ENCODE assay signal across 10 mouse cellular contexts in genomic region chr3:34231593-34232328, GRCm38 (mm10).
DNase-seq lines count a peak whose midpoint lies in the region; ATAC-seq lines count a peak whose summit lies in the region.
"Had no signal": no experiment of that assay in that cellular context is flagged by ENCODE, and none has a peak within 500 bp of the region (broad histone marks: within the 10 kb centered on the region; RNA-seq: fewer than 3 reads in every experiment).

No protein-coding gene starts in this region.

- 64% methylated on average over 9 of the region's 9 CpGs for WGBS in hindbrain, embryonic 12.5 days
- 57% methylated on average over 9 of the region's 9 CpGs for WGBS in midbrain, embryonic 14.5 days

- no peaks in the 10 kb centered on the region; the same call in 1 of the 2 replicates for H3K4me1 ChIP-seq in hindbrain, embryonic 12.5 days
- peaks cover 9% of the 10 kb centered on the region; the same call in 1 of the 2 replicates for H3K4me1 ChIP-seq in midbrain, embryonic 14.5 days (ENCODE audit: control insufficient read depth, insufficient read depth, low read length)
- H3K4me1 ChIP-seq: embryonic facial prominence, embryonic 15.5 days; liver, embryonic 15.5 days had no signal

- ATAC-seq in frontal cortex, adult (ENCODE audit: low TSS enrichment): peak; percentile 84
- peak; percentile 81; the same call in 1 of the 2 replicates for ATAC-seq in hindbrain, embryonic 12.5 days (ENCODE audit: low FRiP score)
- ATAC-seq in midbrain, embryonic 14.5 days (ENCODE audit: low FRiP score, low TSS enrichment): peak; percentile 66; the same call in 1 of the 2 replicates

- H3K9ac ChIP-seq in hindbrain, embryonic 12.5 days: no peak overlapping the region
- no peak overlapping the region for H3K9ac ChIP-seq in midbrain, embryonic 14.5 days (replicated peaks; ENCODE audit: low read length)
- H3K9ac ChIP-seq: embryonic facial prominence, embryonic 15.5 days; liver, embryonic 15.5 days had no signal

- no peak overlapping the region for H3K4me2 ChIP-seq in hindbrain, embryonic 12.5 days (replicated peaks)
- peak overlapping the region; percentile 8; the same call in 1 of the 2 replicates for H3K4me2 ChIP-seq in midbrain, embryonic 14.5 days (ENCODE audit: low read length)
- H3K4me2 ChIP-seq: embryonic facial prominence, embryonic 15.5 days; liver, embryonic 15.5 days had no signal

- no peaks in the 10 kb centered on the region for H3K36me3 ChIP-seq in hindbrain, embryonic 12.5 days
- H3K36me3 ChIP-seq in midbrain, embryonic 14.5 days (ENCODE audit: control insufficient read depth, insufficient read depth, low read length): no peaks in the 10 kb centered on the region
- H3K36me3 ChIP-seq: embryonic facial prominence, embryonic 15.5 days; liver, embryonic 15.5 days had no signal

- peaks cover 4% of the 10 kb centered on the region for H3K27me3 ChIP-seq in hindbrain, embryonic 12.5 days
- peaks cover 11% of the 10 kb centered on the region; the same call in 1 of the 2 replicates for H3K27me3 ChIP-seq in midbrain, embryonic 14.5 days (ENCODE audit: control insufficient read depth, insufficient read depth, low read length)
- H3K27me3 ChIP-seq: liver, embryonic 15.5 days had no signal

- no peaks in the 10 kb centered on the region for H3K9me3 ChIP-seq in hindbrain, embryonic 12.5 days (replicated peaks)
- H3K9me3 ChIP-seq in midbrain, embryonic 14.5 days (ENCODE audit: control insufficient read depth, low read length): no peaks in the 10 kb centered on the region
- H3K9me3 ChIP-seq: embryonic facial prominence, embryonic 15.5 days; liver, embryonic 15.5 days had no signal

- DNase-seq in frontal cortex, postnatal 25 days (ENCODE audit: low spot score in 2 of 2): no peak
- DNase-seq in cerebellum, postnatal 10 days: peak; percentile 49 to 60
- DNase-seq in midbrain, embryonic 14.5 days: peak; percentile 87
- no peak for DNase-seq in thymus, postnatal 4 days
- DNase-seq in spleen, adult 12 weeks (ENCODE audit: low spot score): no peak
- no peak for DNase-seq in ovary, postnatal 14 days (ENCODE audit: low spot score)

- no peak overlapping the region for H3K4me3 ChIP-seq in hindbrain, embryonic 12.5 days
- H3K4me3 ChIP-seq in midbrain, embryonic 14.5 days (replicated peaks; ENCODE audit: low read depth, low read length): no peak overlapping the region
- H3K4me3 ChIP-seq: embryonic facial prominence, embryonic 15.5 days; liver, embryonic 15.5 days had no signal

- H3K27ac ChIP-seq in hindbrain, embryonic 12.5 days: no peak overlapping the region
- H3K27ac ChIP-seq in midbrain, embryonic 14.5 days (replicated peaks; ENCODE audit: low read depth, low read length): no peak overlapping the region
- H3K27ac ChIP-seq: embryonic facial prominence, embryonic 15.5 days; liver, embryonic 15.5 days had no signal

Comparison
In these comparisons a context has a peak if more than half of its experiments do, and no peak if none do; other contexts are left out.
1. DNase-seq: peak in cerebellum, postnatal 10 days (2 of 2) and midbrain, embryonic 14.5 days (single experiment); none in frontal cortex, postnatal 25 days (0 of 2), thymus, postnatal 4 days (single experiment), spleen, adult 12 weeks (single experiment) and ovary, postnatal 14 days (single experiment).
2. Peak in every context shown above with its lines, with median percentiles within 50 percentile points of each other: ATAC-seq.